Mouse (Mus musculus) stomach, postnatal 0 days (tissue): ENCODE results near the gene 1700029H14Rik.

Source experiments
- CTCF ChIP-seq: IDR thresholded peaks from 2 replicates; pipeline ENCODE4 v1.5.1; 2016; ENCODE audit warnings: antibody characterized with exemption, low read depth, mild to moderate bottlenecking, moderate library complexity
- EP300 ChIP-seq: optimal IDR thresholded peaks from 2 replicates; pipeline ENCODE3; 2016; ENCODE audit warnings: antibody characterized with exemption

DNA sequence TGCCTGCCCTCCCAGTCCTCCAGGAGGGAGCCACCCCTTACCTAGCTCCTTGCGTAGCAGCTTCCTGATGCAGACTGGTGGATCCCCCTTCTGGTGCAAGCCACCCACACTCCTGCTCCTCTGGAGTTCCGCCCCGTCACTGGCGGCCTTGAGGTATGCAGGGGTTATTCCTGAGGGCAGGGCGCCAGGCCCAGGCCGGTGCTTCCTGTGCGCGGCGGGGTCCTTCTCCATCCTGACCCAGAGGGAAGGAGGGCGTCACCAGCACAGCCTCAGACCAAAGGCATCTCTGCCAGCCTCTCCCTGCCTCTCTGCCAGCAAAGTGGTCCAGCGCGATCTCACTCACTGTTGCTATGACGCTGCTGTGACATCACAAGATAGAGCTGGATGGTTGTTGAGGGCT is at the start of gene 1700029H14Rik:
- peak; percentile 34 for TF ChIP-seq CTCF
- TF ChIP-seq EP300, result no peak
